Mouse (Mus musculus): ENCODE data around the gene Myl4.

- TF ChIP-seq GATA1 (IDR thresholded peaks at IDR 0.05; ENCODE audit: borderline replicate concordance, low read length) (no peak), FLI1 (IDR thresholded peaks at IDR 0.05; ENCODE audit: low read length) (no peak)
Observed at GRCm38 (mm10) chr11:104625453-104626402, 75.3 kb downstream of the Myl4 start.

Data from megakaryocyte, embryonic 14.5 days (primary cell).